Mouse (Mus musculus) fat pad, adult 2 months (tissue): ENCODE measurements around the gene Smo.

ENCODE experiments used
- DNase-seq: peaks from one replicate; pipeline ENCODE4 v3.0.0-alpha.2; 2011; ENCODE audit warnings: low read depth, low spot score; ENCODE audit errors: extremely low read depth

Gene Smo

GRCm38 (mm10) chr6:29774161-29774560 lies 38.9 kb downstream of the Smo start:
- no peak for DNase-seq

- DNase-seq = no peak
Observed at GRCm38 (mm10) chr6:29775609-29776008, 40.3 kb downstream of the Smo start.

DNA sequence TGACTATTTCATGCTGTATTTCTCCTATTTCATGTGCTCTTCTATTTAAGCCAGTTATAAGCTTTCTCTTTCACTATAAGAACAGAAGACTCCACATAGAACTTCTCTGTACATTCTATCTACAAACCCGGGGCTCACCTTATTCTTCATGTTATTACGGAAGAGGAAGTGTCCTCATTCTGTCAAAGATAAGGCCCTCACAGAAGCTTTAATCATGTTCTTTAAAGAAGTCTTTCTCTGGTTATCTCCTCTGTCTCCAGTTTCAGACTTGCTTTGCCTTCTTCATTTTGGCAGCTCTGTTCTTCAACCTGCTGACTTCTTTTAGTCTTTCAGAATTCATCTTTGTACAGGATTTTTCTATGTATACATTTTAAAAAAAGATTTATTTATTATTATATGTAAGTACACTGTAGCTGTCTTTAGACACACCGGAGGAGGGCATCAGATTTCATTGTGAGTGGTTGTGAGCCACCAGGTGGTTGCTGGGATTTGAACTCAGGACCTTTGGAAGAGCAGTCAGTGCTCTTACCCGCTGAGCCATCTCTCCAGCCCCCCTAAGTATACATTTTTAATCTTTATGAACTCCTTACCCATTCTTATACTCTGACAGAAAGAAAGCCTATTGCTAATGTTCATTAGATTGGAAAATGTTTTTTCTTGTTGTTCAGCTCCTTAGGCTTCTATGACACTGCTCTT lies 41.4 kb downstream of the Smo start:
- no peak for DNase-seq

DNA sequence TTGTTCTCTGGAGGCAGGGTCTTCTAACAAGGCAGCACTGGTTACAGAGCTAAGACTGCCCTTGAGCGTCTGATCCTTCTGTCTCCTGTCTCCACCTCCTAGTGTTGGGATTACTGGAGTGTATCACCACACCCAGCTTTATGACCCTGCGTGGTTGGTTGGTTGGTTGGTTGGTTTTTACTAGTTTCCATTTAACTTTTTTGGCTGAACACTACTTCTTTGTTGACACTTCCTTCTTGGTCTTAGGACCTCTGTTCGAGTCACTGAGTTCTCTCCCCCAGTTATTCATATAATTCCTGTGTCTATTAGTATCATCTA lies 41.9 kb downstream of the Smo start:
- no peak for DNase-seq

GRCm38 (mm10) chr6:29780082-29780481 lies 44.8 kb downstream of the Smo start:
- no peak for DNase-seq

GRCm38 (mm10) chr6:29780571-29780970 lies 45.3 kb downstream of the Smo start:
- no peak for DNase-seq

- DNase-seq = no peak
Observed at GRCm38 (mm10) chr6:29782239-29782638, 46.9 kb downstream of the Smo start.

DNA sequence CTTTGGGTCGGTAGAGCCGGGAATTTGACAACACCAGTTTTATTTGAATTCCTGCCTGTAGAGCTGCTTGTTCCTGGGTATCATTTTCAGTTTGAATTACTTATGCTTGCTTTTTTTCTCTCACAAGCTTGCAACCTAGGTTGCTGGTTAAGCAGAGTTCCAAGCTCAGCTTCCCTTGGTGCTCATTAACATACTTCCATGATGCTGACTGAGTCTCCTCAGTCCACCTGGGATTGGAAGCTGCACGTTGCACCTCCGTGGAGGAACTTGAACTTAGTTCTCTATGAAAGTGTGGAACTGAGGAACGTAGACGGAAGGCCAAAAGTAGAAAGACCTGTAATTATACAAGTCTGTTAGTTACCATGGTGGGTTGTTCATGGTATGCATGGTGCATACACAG lies 48.7 kb downstream of the Smo start:
- DNase-seq = no peak

DNA sequence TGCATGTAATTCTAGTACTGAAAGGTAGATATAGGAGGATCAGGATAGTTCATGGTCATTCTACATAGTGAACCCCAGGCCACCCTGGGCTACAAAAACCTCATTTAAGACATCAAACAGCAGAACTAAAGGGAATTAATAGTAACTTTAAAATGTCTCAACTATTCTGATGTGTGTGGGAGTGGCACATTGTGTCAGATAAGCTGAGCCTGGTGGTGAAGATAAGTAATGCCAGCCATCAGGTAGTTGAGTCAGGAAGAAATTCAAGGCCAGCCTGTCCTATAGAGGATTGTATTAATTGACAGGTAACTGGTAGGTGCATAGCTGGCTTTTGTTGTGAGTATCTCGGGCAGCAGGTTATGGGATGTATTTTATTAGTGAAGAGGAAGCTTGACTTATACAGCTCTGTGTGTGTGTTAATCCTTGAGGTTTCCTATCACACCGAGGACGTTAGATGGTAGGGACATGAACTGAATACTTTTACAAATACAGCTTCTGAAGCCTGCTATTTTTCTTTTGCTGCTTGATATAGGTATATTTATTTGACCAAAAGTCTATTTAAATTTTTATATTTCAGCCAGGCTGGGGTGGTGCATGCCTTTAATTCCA lies 49.2 kb downstream of the Smo start:
- no peak for DNase-seq

DNA sequence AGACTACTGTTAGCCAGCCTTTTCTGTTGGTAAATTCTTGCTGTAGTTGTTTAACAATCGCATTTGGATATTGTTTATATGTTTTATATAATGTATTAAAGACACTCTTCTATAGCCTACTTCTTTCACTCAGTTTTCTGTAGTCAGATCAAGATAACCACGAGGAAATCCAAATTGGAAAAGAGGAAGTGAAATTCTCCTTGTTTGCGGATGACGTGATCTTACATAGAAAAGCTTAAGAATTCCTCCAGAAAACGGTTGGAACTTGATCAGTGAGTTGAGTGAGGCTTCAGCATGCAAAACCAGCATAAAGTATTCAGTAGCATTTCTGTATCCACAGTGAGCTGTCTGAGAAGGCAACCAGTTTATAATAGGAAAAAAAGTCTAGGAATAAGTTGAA lies 50.5 kb downstream of the Smo start:
- DNase-seq = no peak

DNA sequence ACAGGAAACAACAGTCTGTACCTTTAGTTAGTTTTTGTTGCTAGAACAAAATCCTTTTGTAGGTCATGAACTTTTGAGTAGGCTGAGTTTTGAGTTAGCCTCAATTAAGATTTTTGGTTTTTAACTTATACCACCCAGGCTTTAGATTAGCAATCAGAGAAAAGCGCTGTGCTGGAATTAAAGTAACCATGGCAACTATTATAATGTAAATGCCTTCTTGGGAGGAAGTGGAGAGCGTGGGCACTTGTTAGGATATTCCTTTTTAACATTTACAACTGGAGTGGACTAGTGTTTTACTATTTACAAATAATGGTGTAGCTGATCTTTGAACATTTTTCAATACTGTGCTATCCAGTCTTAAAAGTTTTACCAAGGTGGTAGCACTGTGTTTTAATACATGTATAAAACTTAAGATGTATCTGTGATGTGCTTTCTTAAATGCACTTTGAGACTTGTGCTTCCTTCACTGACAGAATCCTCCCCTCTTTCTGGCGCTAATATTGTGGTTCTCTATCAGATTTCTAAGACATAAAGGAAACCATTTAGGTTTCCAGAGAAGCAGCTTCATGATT lies 53.6 kb downstream of the Smo start:
- DNase-seq = no peak

DNA sequence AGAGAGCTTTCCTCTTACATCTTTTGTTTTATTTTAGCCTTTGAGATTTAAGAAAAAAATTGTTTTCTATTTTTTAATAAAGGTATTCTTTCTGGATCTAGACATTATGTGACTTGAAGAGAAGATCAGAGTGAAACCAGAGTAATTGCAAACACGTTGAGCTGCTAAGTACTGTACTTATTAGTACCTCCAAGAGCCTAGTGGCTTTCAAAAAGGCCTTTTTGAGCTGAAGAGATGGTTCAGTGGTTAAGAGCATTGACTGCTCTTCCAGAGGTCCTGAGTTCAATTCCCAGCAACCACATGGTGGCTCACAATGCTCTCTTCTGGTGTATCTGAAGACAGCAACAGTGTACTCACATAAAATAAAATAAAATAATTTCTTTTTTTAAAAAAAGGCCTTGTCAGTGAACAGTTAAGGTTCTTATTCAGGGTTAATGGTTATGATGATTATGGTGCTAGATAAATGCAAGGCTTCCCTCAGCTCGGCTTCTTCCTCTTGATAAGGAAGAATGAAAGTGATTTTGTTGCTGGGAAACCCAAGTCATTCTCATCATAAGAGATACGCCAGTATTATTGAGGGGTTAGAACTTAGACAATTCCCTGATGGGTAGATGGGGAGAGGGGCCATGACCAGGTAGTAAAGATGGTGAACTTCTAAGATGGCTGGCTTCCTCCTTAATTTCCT lies 54.9 kb downstream of the Smo start:
- no peak for DNase-seq

GRCm38 (mm10) chr6:29793520-29793919 lies 58.2 kb downstream of the Smo start:
- no peak for DNase-seq

DNA sequence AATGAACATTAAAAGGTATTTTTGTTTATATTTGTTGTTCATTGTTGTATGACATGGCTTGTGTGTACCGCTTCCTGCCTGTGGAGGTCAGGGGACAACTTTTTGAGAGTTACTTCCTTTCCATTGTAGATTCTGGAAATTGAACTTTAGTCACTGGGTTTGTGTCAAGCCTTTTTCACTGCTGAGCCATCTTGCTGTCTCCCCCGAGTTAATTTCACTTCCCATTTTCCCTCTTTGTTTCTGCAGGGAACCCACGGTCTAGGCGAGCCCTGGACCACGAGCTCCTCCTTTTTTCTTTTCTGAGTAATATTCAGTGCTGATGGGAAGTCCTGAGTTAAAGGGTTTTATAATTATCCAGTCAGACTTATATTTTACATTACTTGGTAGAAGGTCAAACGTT lies 59.3 kb downstream of the Smo start:
- DNase-seq = no peak

GRCm38 (mm10) chr6:29802979-29803378 lies 67.7 kb downstream of the Smo start:
- DNase-seq = no peak

DNA sequence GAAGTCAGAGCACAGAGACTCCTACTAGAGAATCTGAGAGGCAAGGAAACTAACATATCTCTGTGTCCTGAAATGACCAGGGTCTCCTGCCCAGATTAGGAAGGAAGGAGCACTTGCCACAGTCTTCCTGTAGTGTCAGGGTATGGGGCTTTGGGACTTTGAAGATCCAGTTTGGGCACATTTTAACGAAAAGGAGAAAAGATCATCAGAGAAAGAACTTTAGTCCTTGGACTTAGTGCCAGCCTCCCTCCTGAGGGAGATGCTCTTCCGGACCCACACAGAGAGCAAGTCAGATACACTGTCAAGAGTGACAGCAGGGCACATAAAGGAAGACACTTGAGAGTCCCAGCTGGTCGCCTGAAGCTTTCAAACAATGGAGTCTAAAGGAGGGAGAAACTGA lies 68.7 kb downstream of the Smo start:
- no peak for DNase-seq

DNA sequence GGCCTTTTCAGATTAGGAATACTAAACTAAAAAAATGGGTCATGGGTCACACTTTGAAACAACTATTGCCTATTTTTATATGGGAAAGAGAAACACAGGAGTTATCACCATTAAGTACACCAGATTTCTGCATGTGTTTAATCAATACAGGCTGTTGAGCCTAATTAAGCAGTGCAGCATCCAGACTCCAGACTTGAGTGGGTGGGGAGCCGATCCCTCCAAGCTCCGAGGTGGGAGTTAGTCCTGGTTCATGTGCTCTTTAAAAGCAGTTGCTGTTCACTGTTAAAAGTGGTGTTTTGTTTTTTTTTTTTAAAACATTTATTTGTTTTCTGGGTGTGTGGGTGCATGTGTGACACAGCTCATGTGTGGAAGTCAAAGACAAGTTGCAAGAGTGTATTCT lies 70.1 kb downstream of the Smo start:
- DNase-seq = no peak
